Mouse (Mus musculus) E14TG2a.4 (cell line): ENCODE results near the gene Auts2.

Experiments used
- CTCF ChIP-seq: conservative IDR thresholded peaks from 2 replicates; pipeline ENCODE4 v1.5.1; 2014; ENCODE audit warnings: low read length
- NANOG ChIP-seq: IDR thresholded peaks from 2 replicates; pipeline ENCODE4 v1.6.1; 2014; ENCODE audit warnings: borderline replicate concordance, low read length, mixed read lengths
- POU5F1 ChIP-seq: IDR thresholded peaks from 2 replicates; pipeline ENCODE4 v1.6.1; 2014; ENCODE audit warnings: low read length, borderline replicate concordance

GRCm38 (mm10) chr5:131992268-131992667, 550.9 kb downstream of the Auts2 start:
- TF ChIP-seq CTCF = no peak
- TF ChIP-seq POU5F1 = no peak
- no peak for TF ChIP-seq NANOG
